Mouse (Mus musculus) erythroblast, adult 5-6 weeks (primary cell): Measurements from ENCODE around the gene Odf2. TPM values are rescaled to one million over a fixed set of nuclear protein-coding genes. Genes with fewer than 3 reads are reported as not detected.
"Not testable (repeated sequence)": the region's sequence is repeated elsewhere in the genome, so short reads cannot be mapped to it uniquely, and the experiment has no call there.

Source experiments
- ATAC-seq: replicated peaks from 2 replicates; pipeline ENCODE4 v1.8.0; 2016; ENCODE audit warnings: moderate number of reproducible peaks, mild to moderate bottlenecking, moderate TSS enrichment, inconsistent platforms; ENCODE audit not compliant: poor library complexity, low FRiP score, severe bottlenecking
- total RNA-seq, 2 experiments: library from RNA; stranded (forward) in 1 of 2; stranded (reverse) in 1 of 2; fragments of 150-400 nt in 1 of 2; fragments of 200-764, 138-1000 nt in 1 of 2; gene quantifications; 2 replicates each; pipeline versions ENCODE4 v1.2.3 to v1.2.4; 2015 to 2017; ENCODE audit warnings: low replicate concordance in 2 of 2

Gene Odf2
- total RNA-seq, 2 experiments from 2014 or later = 25.2 to 51.4 TPM

DNA sequence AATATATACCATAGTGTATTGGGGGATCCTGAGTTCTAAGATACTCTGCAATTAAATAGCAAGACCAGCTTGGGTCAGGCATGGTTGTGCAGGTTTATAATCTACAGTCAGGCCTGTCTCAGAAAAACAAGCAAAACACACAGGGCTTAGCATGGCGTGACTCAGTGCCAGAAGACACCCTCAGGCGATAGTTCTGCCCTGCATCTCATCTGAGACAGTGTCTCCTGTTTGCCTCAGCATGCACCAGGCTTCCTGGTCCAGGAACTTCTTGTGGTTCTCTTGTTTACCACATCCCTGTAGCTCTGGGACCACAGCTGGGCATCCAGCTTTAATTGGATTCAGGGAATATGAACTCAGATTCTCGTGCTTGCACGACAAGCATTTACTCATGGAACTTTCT lies 23.9 kb upstream of the Odf2 start:
- no peak for ATAC-seq

- peak; percentile 77 for ATAC-seq
Measured at GRCm38 (mm10) chr2:29868949-29869645, 19.9 kb upstream of the Odf2 start, which contains the start of gene Cercam. Cercam (plus strand) TSS chr2:29869164.

DNA sequence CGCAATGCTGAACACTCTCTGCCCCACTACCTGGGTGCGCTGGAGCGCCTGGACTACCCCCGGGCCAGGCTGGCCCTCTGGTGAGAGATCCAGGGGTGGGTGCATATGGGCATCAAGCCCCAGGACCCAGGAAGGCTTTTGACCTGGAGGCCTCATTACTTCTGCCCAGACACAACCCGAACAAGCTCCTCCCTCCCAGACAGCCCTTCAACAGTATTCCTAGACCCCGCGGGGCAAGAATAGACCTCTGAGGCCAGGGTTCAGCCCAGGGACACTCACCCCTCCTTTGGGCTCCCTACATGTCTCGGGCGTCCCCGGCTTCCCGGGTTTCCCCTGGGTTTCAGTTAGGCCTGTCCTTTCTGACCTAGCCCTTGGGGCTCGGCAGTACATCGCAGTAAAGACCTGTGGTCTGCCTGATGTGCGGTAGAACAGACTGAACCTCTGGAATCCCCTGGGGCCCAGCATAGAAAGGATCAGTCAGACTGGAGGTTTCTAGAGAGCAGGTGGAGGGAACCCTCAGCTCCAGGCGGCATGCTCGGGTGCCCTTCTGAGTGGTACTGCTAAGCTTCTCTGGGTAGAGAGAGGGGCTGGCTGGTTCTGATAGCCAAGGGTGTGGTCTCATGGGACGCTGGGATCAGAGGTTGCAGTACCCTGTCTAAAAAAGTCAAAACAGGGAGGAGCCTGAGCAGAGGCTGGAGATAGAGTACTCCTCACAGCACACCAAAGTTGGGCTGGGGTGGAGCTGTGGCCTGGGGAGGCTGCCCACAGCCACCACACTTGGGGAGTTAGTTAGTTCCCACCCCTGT lies 19.2 kb upstream of the Odf2 start:
- peak; percentile 82 for ATAC-seq

DNA sequence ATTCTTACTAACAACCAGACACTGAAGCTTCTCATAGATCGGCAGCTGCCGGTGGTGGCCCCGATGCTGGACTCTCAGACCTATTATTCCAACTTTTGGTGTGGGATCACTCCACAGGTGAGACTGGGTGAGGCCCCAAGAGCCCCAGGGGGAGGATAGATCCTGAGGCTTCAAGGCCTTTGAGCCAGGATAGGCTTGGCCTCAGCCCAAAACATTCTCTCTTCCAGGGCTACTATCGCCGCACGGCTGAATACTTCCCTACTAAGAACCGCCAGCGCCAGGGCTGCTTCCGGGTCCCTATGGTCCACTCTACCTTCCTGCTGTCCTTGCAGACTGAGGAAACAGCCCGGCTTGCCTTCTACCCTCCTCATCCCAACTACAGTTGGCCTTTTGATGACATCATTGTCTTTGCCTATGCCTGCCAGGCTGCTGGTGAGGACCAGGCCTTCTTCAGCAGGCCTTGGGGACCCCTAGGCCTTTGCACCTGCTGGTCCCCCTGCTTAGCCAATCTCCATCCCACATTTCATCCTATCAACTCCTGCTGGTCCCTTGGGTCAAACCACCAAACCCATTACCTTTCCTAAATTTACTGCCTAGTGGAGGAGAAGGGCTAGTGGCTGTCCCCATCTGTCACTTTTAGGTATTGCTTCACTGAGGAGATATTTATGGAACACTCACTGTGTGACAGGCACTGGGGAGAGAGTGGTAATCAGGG lies 16.3 kb upstream of the Odf2 start:
- ATAC-seq = no peak

DNA sequence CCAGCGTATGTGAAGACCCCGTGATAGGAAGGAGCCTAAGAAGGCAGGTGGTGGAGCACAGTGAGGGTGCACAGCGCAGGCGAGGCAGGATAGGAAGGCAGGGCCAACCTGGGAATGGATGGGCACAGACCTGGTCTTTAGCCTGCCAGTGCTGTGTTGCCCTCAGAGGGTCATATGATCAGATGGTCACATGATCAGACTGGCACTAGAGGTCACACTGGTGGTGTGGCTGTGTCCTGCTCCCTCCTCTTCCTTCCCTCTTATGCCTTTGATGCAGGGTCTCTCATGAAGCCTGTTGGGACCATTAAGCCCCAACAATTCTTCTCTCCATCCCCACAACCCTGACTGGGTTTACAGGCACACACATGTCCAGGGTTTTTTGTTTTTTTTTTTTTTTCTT lies 15.2 kb upstream of the Odf2 start:
- no peak for ATAC-seq

DNA sequence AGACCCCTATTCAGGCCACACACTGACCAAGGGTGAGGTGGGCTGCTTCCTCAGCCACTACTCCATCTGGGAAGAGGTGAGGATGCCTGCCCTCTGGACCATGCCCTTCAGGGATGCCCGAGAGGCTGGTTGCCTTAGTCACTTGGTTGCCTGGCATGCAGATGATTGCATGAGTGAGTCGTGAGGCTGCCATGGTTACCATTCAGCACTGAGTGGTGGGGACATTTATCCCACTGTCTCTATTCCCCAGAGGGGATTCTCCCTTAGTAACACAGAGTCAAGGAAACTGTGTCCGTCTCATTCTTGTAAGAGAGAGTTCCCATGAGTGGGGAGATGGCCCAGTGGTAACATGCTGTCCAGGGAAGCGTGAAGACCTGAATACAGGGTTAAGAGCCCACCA lies 11.0 kb upstream of the Odf2 start:
- no peak for ATAC-seq

- no peak for ATAC-seq
Measured at GRCm38 (mm10) chr2:29879191-29879590, 9.8 kb upstream of the Odf2 start.

DNA sequence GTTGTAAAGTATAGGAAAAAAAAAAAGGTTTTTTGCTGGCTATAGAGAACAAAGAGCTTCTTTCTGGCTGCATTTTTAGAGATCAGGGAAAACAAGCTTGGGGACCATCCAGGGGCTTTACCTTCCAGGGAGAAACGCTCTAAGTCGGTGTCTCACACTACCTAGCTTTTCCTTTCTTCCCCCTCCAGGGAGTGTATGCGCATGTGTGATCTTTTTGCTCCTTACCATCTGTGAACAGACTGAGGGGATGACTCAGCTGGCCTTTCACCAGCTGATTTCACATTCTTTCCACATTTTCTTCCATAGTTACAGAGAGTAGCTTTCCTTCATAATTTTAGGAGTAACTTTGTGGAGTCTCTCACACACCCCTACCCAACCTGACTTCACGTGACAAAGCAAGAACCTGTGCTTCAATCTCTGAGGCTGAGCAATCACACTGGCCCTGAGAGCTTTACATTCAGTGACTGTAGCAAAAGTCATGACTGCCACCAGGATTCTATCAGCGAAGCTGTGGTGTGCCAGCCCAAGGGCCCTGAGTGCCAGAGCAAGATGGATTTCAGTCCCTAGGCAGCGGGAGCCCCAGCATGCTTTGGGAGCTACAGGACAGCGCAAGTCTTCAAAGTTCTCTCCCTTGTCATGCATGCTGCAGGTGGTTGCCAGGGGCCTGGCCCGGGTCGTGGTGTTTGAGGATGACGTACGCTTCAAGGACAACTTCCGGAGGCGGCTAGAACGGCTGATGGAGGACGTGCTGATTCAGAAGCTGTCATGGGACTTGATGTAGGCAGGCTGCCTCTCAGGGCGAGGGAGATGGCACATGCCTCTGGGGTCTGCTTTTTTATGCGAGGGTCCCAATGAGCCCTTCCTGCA lies 8.8 kb upstream of the Odf2 start:
- ATAC-seq = no peak

DNA sequence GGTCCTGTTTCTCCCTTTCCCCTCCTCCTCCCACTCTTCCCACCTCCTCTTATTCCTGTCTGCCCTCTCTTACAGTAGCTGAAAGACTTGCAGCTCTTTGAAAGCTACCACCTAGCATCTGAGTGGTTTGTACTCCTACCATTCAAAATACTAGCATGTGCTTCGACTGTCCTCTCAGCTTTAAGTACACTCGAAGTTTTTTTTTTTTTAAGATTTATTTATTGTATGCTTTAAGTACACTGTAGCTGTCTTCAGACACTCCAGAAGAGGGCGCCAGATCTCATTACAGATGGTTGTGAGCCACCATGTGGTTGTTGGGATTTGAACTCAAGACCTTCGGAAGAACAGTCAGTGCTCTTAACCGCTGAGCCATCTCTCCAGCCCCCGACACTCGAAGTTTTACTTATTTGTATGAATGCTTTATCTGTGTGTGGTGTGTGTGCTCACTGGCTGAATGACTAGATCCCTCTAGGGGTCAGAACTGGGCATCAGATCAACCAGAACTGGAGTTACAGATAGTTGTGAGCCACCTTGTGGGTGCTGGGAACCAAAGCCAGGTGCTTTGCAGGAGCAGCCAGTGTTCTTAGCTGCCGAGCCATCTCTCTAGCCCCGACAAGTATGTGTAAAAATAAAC lies 2.2 kb upstream of the Odf2 start:
- not testable (repeated sequence) for ATAC-seq

DNA sequence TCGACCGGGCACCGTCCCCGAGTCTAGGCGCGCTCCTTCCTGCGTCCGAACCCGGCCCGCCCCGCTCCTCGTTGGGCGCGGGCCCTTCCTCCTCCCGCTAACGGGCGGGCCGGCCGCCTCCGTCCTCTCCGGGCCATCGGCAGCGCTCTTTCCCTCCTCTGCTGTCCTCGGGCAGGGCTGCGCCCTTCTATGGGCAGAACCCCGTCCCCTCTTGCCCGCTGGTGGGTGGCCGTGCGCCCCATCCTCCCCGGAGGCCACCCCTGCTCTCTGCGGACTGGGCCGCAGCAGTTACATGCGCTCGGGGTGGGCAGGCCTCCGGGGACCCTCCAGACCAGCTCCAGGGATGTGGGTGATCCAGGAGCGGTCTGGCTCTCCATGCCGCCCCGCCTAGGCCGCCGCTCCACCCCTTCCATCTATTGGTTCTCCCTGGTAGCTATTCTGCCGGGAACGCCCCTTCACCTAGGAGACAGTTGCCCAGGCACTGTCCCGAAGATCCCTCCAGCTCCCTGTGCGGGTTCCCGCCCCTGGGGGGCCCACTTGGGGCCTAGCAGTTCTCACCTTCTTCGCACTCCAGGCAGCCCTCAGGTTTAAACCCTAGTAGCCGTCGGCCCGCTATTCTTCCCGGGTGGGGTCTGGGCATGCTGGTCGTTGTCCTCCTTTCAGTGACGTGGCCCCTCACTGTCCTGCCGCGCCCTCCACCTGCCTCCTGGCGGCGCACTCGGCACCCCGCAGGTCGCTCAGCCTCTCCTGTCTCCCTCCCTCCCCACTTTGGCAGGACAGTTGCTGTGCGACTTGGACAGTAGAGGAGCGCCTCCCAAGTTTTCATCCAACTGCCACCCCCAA lies 1.2 kb downstream of the Odf2 start:
- peak; percentile 87 for ATAC-seq

GRCm38 (mm10) chr2:29891773-29892172 lies 2.8 kb downstream of the Odf2 start:
- ATAC-seq = no peak

- no peak for ATAC-seq
Measured at GRCm38 (mm10) chr2:29896071-29896470, 7.0 kb downstream of the Odf2 start.

- no peak for ATAC-seq
Measured at GRCm38 (mm10) chr2:29897366-29897765, 8.3 kb downstream of the Odf2 start.

- ATAC-seq = no peak
Measured at GRCm38 (mm10) chr2:29898081-29898480, 9.1 kb downstream of the Odf2 start.

GRCm38 (mm10) chr2:29902194-29902593 lies 13.2 kb downstream of the Odf2 start:
- ATAC-seq = no peak

GRCm38 (mm10) chr2:29908171-29908570 lies 19.1 kb downstream of the Odf2 start:
- ATAC-seq = not testable (repeated sequence)

GRCm38 (mm10) chr2:29910042-29910441 lies 21.0 kb downstream of the Odf2 start:
- ATAC-seq = peak; percentile 80

DNA sequence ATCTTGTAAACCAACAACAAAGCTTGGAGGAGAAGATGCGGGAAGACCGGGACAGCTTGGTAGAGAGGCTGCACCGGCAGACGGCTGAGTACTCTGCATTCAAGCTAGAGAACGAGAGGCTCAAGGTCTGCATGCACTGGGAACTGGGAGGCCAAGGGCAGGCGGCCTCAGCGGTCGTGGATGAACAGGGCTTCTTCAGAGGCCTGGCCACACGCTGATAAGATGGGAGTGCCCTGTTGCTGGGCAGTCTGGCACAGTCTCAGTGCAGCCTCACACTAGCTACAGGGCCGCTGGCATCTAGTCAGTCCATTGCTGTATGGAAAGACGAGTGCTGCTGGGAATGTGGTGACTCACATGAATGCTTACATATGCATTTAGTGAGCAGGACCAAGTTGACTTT lies 28.6 kb downstream of the Odf2 start:
- ATAC-seq = peak; percentile 96
